Mouse (Mus musculus) liver, adult 2 months (tissue): ENCODE measurements around the gene 2310030G06Rik.

Experiments used
- CTCF ChIP-seq: fragments of 200-500 bp; IDR thresholded peaks from 2 replicates; pipeline ENCODE4 v1.5.1; 2011; ENCODE audit warnings: low read depth, low read length, control low read depth
- POLR2A ChIP-seq: fragments of 200-500 bp; IDR thresholded peaks from 2 replicates; pipeline ENCODE4 v1.6.1; 2011; ENCODE audit warnings: low read length, control low read depth; ENCODE audit not compliant: insufficient read depth; ENCODE audit errors: extremely low read depth

DNA sequence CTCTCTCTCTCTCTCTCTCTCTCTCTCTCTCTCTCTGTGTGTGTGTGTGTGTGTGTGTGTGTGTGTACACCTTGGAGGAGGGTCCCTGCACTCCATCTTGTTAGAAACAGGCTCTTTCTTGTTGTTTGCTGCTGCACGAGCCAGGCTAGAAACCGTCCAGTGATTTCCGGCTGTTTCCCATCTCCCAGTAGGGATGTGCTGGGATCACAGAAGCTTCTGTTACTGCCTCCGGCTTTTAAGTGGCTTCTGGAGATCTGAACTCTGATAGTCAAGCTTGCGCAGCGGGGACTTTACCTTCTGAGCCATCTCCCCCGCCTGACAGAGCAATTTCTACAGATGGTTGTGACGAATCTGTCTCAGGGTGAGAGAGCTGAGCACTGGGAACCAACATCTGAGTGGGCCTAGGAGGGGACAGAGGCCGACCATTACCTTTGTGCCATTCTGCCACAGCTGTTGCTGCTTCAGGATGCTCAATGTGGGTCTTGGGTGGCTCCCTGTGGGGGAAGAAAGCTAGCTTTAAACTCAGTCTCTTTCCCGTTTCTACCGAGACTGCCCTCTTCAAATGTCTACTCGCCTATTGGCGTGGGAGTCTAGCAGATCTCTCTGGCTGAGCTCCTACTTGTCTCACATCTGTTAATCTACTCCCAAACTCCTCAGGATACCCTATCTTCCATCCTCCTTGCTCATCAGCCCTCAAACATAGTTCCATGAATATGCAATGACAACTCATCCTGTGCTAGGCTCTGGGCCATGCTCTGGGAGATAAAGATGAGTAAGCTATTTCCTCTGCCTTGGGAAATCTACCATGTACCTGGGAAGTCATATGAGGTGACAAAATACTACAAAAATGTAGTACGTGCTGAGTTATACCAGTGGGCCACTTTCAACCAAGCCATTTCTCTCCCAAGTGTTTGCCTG, 5.2 kb downstream of the 2310030G06Rik start:
- TF ChIP-seq POLR2A (no peak), CTCF (no peak)
